Mouse (Mus musculus) adrenal gland, adult 8-10 months (tissue): Measurements from ENCODE around the gene Hrh1. TPM values are rescaled to one million over a fixed set of nuclear protein-coding genes. Genes with fewer than 3 reads are reported as not detected.

Experiments
- DNase-seq: peaks from one replicate; pipeline ENCODE4 v3.0.0; 2022
- total RNA-seq, 4 experiments: library from RNA; stranded (reverse); gene quantifications; 2 replicates each; pipeline ENCODE4 v1.2.4; 2022

Hrh1 gene
- total RNA-seq, 4 experiments from 2014 or later, result 1.0 to 2.7 (median 2.3) TPM

- no peak for DNase-seq
Observed at GRCm38 (mm10) chr6:114407049-114407448, 9.3 kb downstream of the Hrh1 start.

- no peak for DNase-seq
Observed at GRCm38 (mm10) chr6:114408278-114408677, 10.5 kb downstream of the Hrh1 start.

- no peak for DNase-seq
Observed at GRCm38 (mm10) chr6:114411913-114412312, 14.2 kb downstream of the Hrh1 start.

GRCm38 (mm10) chr6:114414510-114414909, 16.8 kb downstream of the Hrh1 start:
- DNase-seq, result no peak

GRCm38 (mm10) chr6:114418037-114418436, 20.3 kb downstream of the Hrh1 start:
- peak; percentile 82 for DNase-seq

GRCm38 (mm10) chr6:114421061-114421460, 23.3 kb downstream of the Hrh1 start:
- no peak for DNase-seq

GRCm38 (mm10) chr6:114423051-114423676, 25.4 kb downstream of the Hrh1 start:
- DNase-seq, result no peak

GRCm38 (mm10) chr6:114425343-114425742, 27.6 kb downstream of the Hrh1 start:
- no peak for DNase-seq

GRCm38 (mm10) chr6:114427641-114428040, 29.9 kb downstream of the Hrh1 start:
- DNase-seq, result no peak

GRCm38 (mm10) chr6:114428831-114429230, 31.1 kb downstream of the Hrh1 start:
- no peak for DNase-seq

- no peak for DNase-seq
Observed at GRCm38 (mm10) chr6:114432591-114432990, 34.9 kb downstream of the Hrh1 start.

GRCm38 (mm10) chr6:114434524-114434923, 36.8 kb downstream of the Hrh1 start:
- DNase-seq, result no peak

GRCm38 (mm10) chr6:114440302-114440701, 42.6 kb downstream of the Hrh1 start:
- DNase-seq, result no peak

GRCm38 (mm10) chr6:114440788-114441453, 43.2 kb downstream of the Hrh1 start:
- DNase-seq, result no peak

GRCm38 (mm10) chr6:114444247-114444844, 46.6 kb downstream of the Hrh1 start:
- DNase-seq, result no peak

GRCm38 (mm10) chr6:114444976-114445375, 47.2 kb downstream of the Hrh1 start:
- no peak for DNase-seq

GRCm38 (mm10) chr6:114448888-114449287, 51.2 kb downstream of the Hrh1 start:
- no peak for DNase-seq

- no peak for DNase-seq
Observed at GRCm38 (mm10) chr6:114455267-114455666, 57.5 kb downstream of the Hrh1 start.

- no peak for DNase-seq
Observed at GRCm38 (mm10) chr6:114456255-114457042, 58.7 kb downstream of the Hrh1 start.

GRCm38 (mm10) chr6:114457299-114457698, 59.6 kb downstream of the Hrh1 start:
- peak; percentile 31 for DNase-seq

- peak; percentile 31 for DNase-seq
Observed at GRCm38 (mm10) chr6:114458191-114458590, 60.5 kb downstream of the Hrh1 start.

GRCm38 (mm10) chr6:114459969-114460368, 62.2 kb downstream of the Hrh1 start:
- no peak for DNase-seq

GRCm38 (mm10) chr6:114461536-114461935, 63.8 kb downstream of the Hrh1 start:
- no peak for DNase-seq
